Mouse (Mus musculus) right cerebral cortex, adult 18-20 months (tissue): ENCODE results near the gene Klhl22.

Source experiments
- DNase-seq: peaks from one replicate; pipeline ENCODE4 v3.0.0; 2022; ENCODE audit warnings: mixed read lengths

Klhl22 gene

DNA sequence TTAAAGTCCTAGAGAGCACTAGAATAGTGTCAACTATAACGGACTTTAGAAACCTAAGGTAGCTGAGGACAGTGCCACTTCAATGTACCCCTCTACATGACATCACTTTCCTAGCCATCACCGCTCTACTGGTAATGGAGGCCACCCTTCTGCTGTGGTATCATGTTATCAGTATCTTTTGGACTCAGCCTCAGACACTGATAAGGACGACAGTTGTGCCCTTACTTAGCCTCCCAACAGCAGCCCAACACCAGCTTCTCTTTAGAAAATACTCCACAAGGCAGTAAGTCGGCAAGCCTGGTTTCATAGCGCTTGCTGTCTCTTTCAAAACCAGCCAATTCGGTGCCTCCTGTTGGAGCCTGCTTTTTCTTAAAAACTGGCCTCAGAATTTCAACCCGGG, 75.1 kb downstream of the Klhl22 start:
- DNase-seq: no peak

DNA sequence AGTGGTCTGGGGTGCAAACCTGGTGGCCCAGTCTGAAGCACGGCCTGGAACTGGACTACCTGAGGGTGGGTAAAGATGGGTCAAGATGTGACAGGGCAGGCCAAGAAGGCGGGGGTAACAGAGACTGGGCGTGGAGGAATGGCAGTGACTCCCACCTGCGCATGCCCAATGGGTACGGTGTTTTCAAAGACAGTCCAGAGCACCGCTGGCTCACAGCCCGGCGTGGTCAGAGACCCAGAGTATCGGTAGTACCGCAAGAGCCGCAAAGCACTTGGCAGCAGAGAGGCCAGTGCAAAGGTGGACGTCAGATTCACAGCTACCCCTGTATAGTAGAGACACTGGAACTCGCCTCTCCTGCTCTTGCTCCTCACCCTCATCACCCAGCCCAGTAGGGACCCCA, 76.1 kb downstream of the Klhl22 start:
- DNase-seq: no peak

DNA sequence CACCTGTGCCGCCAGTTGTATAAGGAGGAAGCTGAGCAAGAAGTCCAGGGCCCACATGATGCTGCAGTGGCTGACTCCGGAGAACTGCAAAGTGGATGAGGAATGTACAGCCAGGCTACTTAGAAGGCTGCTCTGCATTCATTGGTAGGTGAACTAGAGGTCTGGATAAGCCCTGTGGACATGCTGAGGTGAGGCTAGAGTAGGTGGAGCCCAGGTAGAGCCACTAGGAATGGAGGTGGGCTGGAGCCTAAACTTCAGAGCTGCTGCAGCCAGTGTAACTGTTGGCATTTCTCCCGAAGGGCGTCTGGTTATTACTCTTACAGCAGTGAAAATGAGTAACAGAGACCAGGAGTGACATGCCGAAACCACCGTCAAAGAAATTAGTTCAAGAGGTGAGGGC, 78.6 kb downstream of the Klhl22 start, which contains the start of gene Car15:
TSS of gene Car15 (minus strand) at position 314 of the 400 bp plus-strand sequence.
- no peak for DNase-seq

DNA sequence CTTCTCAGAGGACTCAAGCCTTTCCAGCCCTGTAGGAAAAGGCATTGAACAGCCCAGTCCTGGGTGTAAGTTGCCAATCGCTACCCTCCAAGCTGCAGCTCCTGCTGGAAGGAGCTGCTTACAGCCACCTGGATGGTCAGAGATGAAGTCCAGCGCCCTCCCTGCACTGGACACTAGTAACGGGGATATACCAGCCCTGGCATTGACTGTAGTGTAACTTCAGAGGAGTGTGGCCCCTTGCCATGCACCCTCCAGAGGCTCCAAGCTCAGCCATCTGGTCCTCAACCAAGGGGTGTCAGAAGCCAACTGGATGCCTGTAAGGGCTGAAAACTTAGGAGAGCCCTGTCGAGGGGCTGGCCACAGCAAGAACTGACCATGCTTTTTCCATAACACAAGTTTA, 80.6 kb downstream of the Klhl22 start:
- DNase-seq: no peak

DNA sequence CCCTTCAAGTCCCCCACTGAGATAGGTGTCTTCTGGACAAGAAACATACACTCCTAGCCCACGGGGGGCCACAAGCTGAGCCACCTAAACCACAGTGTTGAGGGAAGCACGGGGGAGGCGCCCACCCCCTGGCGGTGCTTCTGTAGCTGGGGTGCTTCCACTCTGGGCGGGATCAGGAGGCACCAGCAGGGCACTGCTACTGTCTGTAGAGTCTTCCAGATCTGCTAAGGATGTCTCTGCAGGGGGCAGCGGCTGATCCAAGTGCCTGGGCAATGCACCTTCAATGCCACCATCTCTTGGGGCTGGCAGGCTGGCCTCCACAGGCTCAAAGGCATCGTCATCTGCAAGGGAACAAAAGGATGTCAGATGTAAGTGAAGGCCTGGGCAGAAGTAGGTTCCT, 83.0 kb downstream of the Klhl22 start:
- DNase-seq: no peak
